Comparison of ENCODE assay signal across 8 mouse cellular contexts in the genomic region with DNA sequence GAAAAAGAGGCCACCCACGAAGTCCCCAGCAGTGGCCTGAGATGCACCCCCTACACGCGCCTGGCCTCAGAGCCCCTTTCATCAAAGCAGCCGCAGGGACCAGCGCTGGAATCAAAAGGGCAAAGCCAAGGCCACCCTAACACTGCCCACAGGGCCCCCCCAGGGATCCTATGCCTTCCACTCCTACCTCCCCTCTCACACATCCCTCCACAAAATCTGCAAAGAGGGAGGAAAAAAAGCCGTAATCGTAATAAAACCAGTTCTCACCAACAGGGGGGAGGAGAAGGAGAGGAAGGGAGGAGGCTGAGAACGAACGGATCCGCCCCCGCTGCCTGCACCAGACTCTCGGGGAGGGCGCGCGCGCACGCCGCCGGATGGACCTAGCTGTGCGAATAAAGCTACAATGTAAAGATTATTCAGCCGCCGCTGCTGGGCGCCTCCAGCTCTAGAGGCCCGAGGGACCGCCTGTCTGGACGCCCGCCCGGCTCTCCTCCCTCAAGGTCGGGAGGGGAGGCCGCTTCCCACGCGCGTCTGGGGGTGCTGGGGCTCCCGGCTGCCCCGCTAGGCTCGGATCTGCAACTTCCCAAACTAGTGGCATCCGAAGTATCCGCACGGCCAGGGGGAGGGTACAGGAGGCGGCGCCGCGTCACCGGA. TPM values are rescaled to one million over a fixed set of nuclear protein-coding genes. Genes with fewer than 3 reads are reported as not detected.
A peak's percentile ranks its signal among the peaks of the same experiment; 100 is the strongest.
DNase-seq lines count a peak whose midpoint lies in the region; ATAC-seq lines count a peak whose summit lies in the region.

No protein-coding gene starts in this region.

- H3K4me2 ChIP-seq in heart, embryonic 14.5 days (ENCODE audit: low read length), result peak overlapping the region; percentile 71
- H3K4me2 ChIP-seq in liver, embryonic 13.5 days, result peak overlapping the region; percentile 96

- H3K36me3 ChIP-seq in forebrain, embryonic 10.5 days (replicated peaks), result no peaks in the 10 kb centered on the region
- H3K36me3 ChIP-seq in heart, embryonic 14.5 days (ENCODE audit: control insufficient read depth, insufficient read depth, low read length), result no peaks in the 10 kb centered on the region
- H3K36me3 ChIP-seq in liver, embryonic 13.5 days, result no peaks in the 10 kb centered on the region

- peak; percentile 37 for ATAC-seq in heart, embryonic 14.5 days (ENCODE audit: insufficient number of reproducible peaks, insufficient read depth, low FRiP score, low read depth)
- peak; percentile 32 for ATAC-seq in liver, embryonic 13.5 days (ENCODE audit: low read depth)

- DNase-seq in B cell, adult 2 months, result peak; percentile 82 to 83
- DNase-seq in adrenal gland, postnatal 10 days, result peak; percentile 85
- peak; percentile 78 for DNase-seq in forebrain, embryonic 10.5 days (ENCODE audit: extremely low spot score, low spot score)
- peak; percentile 91 for DNase-seq in kidney, postnatal 10 days
- DNase-seq in liver, embryonic 13.5 days, result peak; percentile 54
- peak; percentile 67 to 77 for DNase-seq in natural killer cell, adult 2 months (ENCODE audit: low spot score in 2 of 2)
- peak; percentile 78 for DNase-seq in telencephalon, adult 2 months (ENCODE audit: low read depth, low spot score)

- H3K9me3 ChIP-seq in forebrain, embryonic 10.5 days, result no peaks in the 10 kb centered on the region
- no peaks in the 10 kb centered on the region for H3K9me3 ChIP-seq in heart, embryonic 14.5 days (ENCODE audit: control insufficient read depth, low read length)
- H3K9me3 ChIP-seq in liver, embryonic 13.5 days (replicated peaks), result no peaks in the 10 kb centered on the region

- H3K9ac ChIP-seq in heart, embryonic 14.5 days (ENCODE audit: low read length), result peak overlapping the region; percentile 90
- H3K9ac ChIP-seq in liver, embryonic 13.5 days, result peak overlapping the region; percentile 78

- WGBS in forebrain, embryonic 10.5 days, result under 1% methylated on average over 44 of the region's 44 CpGs
- WGBS in heart, embryonic 14.5 days, result under 1% methylated on average over 38 of the region's 44 CpGs
- WGBS in liver, embryonic 13.5 days (ENCODE audit: insufficient replicate concordance), result 2% methylated on average over 44 of the region's 44 CpGs

- H3K27ac ChIP-seq in forebrain, embryonic 10.5 days, result peak overlapping the region; percentile 93
- H3K27ac ChIP-seq in heart, embryonic 14.5 days (replicated peaks in 1 of 2; ENCODE audit: control insufficient read depth in 1 of 2, insufficient read depth in 1 of 2, low read depth in 2 of 2, low read length in 2 of 2), result peak overlapping the region; percentile 46 to 93
- H3K27ac ChIP-seq in liver, embryonic 13.5 days, result peak overlapping the region; percentile 69

- peaks cover 24% of the 10 kb centered on the region for H3K27me3 ChIP-seq in forebrain, embryonic 10.5 days (ENCODE audit: poor library complexity, severe bottlenecking)
- H3K27me3 ChIP-seq in heart, embryonic 14.5 days (ENCODE audit: control insufficient read depth, insufficient read depth, low read length), result no peaks in the 10 kb centered on the region
- H3K27me3 ChIP-seq in liver, embryonic 13.5 days, result peaks cover 15% of the 10 kb centered on the region; the same call in 1 of the 2 replicates

- H3K4me3 ChIP-seq in forebrain, embryonic 10.5 days, result peak overlapping the region; percentile 89
- peak overlapping the region; percentile 86 to 92 for H3K4me3 ChIP-seq in heart, embryonic 14.5 days (ENCODE audit: control insufficient read depth in 1 of 2, insufficient read depth in 1 of 2, low read depth in 1 of 2, low read length in 2 of 2)
- H3K4me3 ChIP-seq in liver, embryonic 13.5 days (replicated peaks), result peak overlapping the region; percentile 77

- peaks cover 68% of the 10 kb centered on the region for H3K4me1 ChIP-seq in forebrain, embryonic 10.5 days
- H3K4me1 ChIP-seq in heart, embryonic 14.5 days (ENCODE audit: control insufficient read depth in 2 of 2, insufficient read depth in 2 of 2, low read length in 2 of 2), result peaks cover 45 to 52% of the 10 kb centered on the region in 2 experiments
- H3K4me1 ChIP-seq in liver, embryonic 13.5 days (replicated peaks), result peaks cover 69% of the 10 kb centered on the region

RNA-seq across cellular contexts. Expression of gene Ncor2, which starts 1.4 kb away (rescaled TPM):
- total RNA-seq in adrenal gland, postnatal 10 days (2021), result 100 to 1,000 TPM; 125 to 153 TPM
- 15.7 and 17.8 TPM in 2 replicates for polyA plus RNA-seq in forebrain, embryonic 10.5 days (2016; fragmentation: Nextera tagmentation; extraction: Ambion mirVana)
- 16.2 and 17.6 TPM in 2 replicates for polyA plus RNA-seq in heart, embryonic 14.5 days (2014; fragmentation: Nextera tagmentation; extraction: Ambion mirVana)
- polyA plus RNA-seq in liver, embryonic 13.5 days (2015; fragmentation: Nextera tagmentation; extraction: Ambion mirVana), result 3.9 and 4.5 TPM in 2 replicates

Comparison
In these comparisons a context has a peak if more than half of its experiments do, and no peak if none do; other contexts are left out.
1. Peak in every context shown above with its lines: DNase-seq, ATAC-seq, H3K4me3 ChIP-seq and H3K27ac ChIP-seq.